Mouse (Mus musculus) right cerebral cortex, postnatal 4 days (tissue): ENCODE data around the gene Cep78.
"Not testable (repeated sequence)": the region's sequence is repeated elsewhere in the genome, so short reads cannot be mapped to it uniquely, and the experiment has no call there.

Experiments
- DNase-seq: peaks from one replicate; pipeline ENCODE4 v3.0.0-alpha.2; 2022

Cep78 gene

GRCm38 (mm10) chr19:15984449-15985171, at the start of gene Cep78:
TSS of gene Cep78 (minus strand) at chr19:15984989.
- DNase-seq, result peak; percentile 93

- no peak for DNase-seq
Measured at GRCm38 (mm10) chr19:16031276-16031675, 46.5 kb upstream of the Cep78 start.

DNA sequence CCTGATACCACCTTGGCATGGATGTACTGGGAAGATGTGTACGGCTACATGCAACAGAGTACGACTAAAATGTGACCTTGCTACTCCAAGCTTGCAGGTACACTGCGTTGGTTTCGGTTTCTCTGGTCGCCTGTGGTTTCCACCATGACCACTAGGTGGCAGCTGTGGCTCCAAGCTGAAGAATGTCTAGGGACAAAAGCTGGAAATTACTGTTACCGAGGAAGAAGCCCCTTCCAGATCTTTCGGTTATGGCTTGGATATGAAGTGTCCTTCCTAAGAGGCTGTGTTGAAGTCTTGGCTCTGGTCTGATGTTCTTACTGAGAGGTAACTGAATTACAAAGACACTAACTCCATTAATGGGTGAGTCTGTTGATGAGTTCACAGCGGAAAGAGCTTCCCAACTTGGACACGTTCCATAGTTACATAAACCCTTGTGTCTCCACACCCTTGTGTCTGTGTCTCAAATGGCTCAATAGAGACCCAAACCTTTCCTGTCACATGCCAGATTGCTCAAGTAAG, 44.5 kb upstream of the Cep78 start:
- DNase-seq, result not testable (repeated sequence)

DNA sequence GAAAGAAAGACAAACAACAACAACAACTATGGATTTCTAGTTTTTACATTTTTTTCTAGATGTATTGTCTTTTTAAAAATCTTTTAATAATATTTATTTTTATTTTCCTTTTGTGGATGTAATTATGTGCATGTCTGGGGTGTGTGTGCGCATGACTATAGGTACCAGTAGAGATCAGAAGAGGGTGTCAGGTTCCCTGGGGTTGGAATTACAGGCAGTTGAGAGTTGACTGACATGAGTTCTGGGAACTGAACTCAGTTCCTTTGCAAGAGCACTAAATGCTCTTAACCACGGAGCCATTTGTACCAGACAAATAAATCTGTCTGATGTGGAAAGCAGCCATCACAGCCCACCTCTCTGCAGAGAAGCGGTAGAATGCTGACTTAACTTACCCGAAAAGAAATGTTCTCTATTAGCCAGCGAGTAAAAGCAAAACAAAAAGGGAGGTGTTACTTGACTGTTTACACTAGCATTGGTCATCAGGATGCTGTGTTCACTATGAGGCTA, 44.0 kb upstream of the Cep78 start:
- no peak for DNase-seq

DNA sequence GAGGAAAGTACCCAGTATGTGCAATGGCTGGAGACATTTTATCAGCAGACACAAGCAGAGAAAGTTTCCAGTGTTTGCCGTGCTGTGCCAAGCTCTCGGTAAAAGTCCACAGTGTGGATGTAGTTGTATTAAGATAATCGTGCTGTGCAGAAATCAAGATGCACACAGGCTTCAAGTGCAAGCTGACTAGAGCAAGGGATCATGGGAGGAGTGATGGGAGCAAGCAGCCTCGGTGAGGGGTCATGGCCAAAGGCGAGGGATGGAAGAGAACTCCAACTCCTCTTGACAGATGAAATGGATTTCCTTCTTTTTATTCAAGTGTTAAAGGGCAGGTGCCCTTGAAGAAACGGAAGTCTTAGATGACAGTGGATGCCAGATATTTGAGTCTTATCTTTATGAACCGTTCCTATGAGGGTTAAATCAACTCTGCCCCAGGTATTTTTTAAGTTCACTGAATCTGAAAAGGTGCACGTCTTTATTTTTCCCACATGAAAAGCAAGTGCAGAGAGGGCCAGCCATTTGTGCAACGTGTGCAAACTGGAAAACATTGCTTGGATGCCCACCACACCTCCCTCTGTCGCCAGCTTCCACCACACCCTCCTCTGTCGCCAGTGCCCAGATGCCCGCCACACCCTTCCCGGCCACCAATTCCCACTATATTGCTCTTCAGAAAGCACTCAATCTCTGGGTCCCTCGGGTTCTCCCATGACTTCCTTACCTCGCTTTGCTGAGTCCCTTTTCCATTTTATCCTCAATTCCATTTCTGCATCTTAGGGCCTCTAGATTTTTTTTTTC, 43.3 kb upstream of the Cep78 start:
- no peak for DNase-seq

DNA sequence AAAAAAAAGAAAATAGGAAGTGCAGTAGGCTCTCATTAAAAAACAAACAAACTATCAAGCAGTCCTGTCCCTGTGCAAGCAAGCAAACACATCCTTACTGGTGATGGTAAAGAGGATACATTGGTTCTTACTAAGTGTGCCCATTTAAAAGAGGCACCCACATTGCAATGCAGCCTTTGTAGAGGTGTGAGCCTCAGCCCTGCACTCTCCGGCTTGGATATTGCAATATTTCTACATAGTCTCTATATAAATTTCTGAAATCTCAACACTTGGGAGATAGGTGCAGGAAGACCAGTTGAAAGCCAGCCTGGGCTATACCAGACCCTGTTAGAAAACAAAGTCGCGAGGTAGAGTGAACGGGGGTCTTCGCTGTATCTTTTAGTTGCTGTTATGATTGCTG, 41.5 kb upstream of the Cep78 start:
- DNase-seq, result no peak

GRCm38 (mm10) chr19:16022178-16022577, 37.4 kb upstream of the Cep78 start:
- no peak for DNase-seq

DNA sequence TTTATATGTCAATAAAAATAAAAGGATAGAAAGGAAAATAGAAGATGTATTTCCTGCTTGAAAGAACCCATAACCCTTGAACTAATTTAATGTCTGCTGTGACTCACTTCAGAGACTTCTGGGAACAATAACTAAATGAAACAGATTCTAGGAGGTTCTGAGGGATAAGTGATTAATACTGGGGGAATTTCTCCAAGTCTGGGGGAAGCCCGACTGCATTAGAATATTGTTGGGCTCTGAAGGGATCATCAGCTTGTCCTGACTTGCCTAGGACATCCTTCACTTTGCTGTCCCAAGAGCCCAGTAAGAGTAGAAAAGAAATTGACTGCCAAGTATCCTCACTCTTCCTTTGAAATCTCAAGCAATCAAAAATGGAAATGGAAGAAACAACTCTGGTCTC, 31.4 kb upstream of the Cep78 start:
- DNase-seq, result no peak

DNA sequence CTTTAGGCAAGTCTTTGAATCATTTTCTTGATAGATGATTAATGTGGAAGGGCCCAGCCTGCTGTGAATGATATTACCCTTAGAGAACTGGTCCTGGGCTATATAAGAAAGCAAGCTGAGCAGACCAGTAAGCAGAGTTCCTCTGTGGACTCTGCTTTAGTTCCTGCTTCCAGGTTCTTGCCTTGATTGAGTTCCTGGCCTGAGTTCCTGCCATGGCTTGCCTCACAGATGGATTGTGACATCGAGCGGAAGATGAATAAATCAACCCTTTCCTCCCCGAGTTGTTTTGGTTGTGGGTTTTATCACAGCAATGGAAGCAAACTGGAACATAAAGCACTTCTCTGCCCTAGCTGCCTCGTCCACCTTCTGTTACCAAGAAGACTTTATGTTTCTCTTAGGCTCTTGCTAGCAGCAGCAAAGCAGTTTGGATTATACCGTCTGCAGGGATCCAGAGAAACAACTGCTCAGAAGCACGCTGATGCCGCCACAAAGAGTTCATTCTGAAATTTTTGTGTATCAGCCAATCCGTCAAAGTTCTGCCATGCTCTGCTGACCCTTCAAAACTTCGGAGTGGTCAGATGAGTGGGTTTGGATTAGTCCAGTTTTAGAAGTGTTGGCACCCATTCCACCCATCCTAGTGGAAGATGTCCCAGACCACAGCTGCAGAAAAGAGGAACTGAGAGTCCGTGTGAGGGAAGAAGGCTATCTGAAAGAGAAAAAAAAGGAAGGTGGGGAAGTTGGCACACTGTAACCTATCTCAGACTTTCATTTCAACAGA, 30.6 kb upstream of the Cep78 start:
- DNase-seq, result no peak

DNA sequence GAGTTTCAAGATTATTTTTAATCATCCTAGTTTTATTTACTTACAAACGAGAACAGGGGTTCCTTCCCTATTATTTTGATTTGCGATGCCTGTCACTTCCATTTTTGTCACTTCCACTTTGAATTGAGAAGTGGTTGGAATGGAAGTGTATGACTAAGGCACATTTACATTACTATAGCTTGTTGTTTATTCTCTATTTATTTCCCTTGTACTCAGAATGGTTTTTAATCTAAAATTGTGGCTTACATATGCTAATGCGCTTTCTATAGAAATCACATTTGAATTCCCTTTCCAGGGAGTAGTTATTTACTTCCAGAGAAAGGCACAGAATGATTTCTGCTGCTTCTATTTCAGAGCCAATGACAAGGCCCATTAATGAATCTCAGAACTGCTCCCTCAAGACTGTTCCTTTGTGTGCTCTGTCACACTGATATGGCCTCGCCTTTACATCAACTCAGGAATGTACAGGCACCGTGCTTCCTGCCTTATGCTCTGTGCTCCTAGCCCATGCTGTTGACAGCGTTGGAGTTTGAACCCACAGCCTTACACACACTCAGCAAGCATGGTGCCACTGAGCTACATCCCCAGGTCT, 25.1 kb upstream of the Cep78 start:
- no peak for DNase-seq

DNA sequence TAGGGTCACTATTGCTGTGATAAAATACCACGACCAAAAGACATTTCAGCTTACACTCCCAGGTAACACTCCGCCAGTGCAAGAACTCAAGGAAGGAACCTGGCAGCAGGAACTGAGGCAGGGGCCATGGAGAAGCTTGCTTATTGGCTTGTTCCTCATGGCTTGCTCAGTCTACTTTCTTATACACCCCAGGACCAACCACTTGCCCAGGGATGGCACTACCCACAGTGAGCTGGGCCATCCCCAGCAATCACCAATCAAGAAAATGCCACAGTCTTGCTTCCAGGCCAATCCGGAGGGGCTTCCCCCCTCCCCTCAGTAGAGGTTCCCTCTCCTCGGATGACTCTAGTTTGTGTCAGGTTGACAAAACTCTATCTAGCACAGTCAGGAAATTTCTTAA, 24.3 kb upstream of the Cep78 start:
- no peak for DNase-seq

GRCm38 (mm10) chr19:16007131-16007530, 22.3 kb upstream of the Cep78 start:
- DNase-seq, result no peak

DNA sequence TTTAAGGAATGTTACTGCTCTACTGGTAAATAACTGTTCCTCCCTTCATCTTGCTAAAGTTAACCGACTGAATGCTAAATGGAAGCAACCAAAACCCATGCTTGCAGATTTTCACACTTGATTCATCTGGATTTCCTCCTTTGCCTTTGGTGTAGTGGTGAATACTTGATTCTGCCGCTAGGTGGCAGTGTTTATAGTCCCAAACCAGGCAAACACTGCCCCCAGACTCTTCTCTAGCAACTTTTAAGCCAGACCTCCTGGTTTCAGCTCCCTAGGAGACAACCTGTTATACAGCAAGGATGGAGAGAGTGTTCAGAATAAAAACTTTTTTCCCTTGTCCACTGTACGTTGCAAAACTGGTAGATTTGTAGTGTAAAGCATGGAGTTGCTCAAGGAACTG, 13.4 kb upstream of the Cep78 start:
- peak; percentile 69 for DNase-seq

- DNase-seq, result peak; percentile 81
Measured at GRCm38 (mm10) chr19:15996901-15997564, 12.2 kb upstream of the Cep78 start.

GRCm38 (mm10) chr19:15990102-15990501, 5.3 kb upstream of the Cep78 start:
- DNase-seq, result no peak

DNA sequence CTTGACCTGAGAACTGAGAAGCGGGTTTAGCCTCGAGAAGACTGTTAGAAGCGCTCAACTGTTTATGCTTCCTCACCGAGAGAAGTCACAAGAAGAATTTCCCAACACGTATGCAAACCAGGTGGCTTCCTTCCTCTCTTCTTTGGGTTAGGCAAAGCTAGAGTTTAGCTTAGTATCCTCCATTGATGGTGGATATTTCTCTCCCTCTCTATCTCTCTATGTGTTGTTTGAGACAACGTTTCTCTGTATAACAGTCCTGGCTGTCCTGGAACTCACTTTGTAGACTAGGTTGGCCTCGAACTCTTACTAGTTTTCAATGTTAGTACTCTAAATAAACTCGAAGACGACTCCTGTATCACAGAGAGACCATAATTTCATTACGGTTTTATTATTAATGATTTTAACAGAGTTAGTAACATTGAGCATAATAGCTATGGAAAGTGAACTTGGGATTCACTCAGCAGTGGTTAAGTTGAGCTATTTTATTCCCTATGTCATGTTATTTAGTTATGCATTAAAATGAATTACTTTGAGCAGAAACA, 454 bp upstream of the Cep78 start:
- no peak for DNase-seq

- no peak for DNase-seq
Measured at GRCm38 (mm10) chr19:15983739-15984344, 947 bp downstream of the Cep78 start.

DNA sequence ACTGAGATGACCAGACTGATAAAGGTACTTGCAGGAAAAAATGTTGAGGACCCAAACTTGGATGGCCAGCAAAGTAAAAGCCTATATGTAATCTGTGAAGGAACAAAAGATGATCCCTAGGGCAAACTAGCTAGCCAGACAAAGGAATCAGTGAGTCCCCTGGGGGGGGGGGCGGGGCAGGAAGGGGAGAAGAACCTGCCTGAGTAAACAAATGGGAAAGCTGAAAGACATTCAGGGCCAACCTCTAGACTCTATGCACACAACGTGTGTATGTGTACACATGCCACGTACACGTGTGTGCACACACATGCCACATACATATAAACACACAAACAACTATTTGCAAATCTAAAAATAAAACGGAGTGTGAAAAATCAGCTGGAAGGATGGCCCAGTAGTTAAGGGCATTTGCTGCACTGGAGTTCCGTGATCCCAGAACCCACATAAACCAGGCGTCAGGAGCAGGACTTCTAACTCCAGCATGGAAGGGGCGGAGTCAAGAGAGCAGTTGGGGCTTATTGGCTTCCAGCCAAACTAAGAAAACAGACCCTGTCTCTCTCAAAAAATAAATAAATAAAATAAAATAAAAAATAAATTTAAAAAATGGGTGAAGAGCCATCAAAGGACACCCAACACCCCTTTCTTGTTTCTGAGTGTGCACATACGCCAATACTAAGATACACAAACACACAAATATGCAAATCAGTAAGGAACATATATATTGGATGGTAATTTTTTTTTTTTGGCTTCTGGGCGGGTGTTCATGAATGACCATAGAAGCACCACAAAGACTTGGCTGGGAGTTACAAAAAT, 1.7 kb downstream of the Cep78 start:
- DNase-seq, result no peak

DNA sequence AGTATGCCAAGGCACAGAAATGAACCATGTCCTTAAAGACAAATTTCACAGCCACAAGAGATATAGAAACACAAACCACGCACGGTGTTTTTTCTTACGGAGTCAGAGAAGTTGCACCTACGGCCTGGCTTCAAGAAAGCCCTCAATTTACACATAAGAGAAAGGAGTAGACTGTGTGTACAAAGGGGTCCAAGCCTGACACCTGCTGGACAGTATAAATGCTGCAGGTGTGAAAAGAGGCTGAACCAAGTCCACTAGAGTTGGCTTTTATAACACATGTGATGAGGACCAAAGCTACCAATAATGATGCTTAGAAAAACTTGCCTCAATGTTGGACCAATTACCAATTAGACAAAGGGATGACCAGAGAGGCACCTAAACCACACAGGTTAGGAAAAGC, 2.9 kb downstream of the Cep78 start:
- peak; percentile 40 for DNase-seq

DNA sequence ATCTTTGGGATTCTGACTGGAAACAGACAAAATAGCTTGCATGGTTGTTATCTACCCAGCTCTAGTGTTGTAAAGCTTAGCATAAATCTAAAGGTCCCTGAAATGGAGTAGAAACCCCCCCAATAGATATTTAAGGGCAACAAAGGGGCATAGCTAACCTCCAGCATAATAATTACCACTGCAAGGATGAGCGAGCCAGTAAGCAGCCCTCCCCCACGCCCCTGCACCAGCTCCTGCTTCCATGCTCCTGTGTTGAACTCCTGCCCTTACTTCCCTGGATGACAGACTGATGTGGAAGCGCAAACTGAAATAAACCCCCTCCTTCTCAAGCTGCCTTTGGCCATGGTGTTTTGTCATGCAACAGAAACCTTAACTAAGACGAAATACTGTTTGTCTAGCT, 11.4 kb downstream of the Cep78 start:
- DNase-seq, result no peak

DNA sequence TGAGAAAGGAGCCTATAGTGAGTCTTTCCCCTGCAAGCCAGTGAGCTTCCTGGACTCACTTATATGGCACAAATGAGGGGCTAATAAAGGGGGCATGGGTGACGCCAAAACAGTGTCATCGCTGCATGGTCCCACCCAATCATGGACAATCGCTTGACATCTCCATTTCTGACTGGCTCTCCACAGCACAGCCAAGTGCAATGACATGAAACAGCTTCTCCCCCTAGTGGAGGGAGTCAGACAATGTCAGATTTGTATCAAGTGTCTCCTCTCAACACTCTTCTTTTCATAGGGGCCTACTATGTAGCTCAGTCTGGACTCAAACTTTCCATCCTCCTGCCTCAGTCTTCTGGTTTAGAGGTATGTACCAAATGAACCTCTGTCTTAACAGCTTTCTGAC, 19.7 kb downstream of the Cep78 start:
- DNase-seq, result no peak
